Mouse (Mus musculus) layer of hippocampus, postnatal 14 days (tissue): ENCODE measurements at regions not wholly inside any gene's neighbourhood (a gene's known extent, or its start where the extent isn't known, plus 50 kb on each side); places are given as distances from the start of the nearest gene placed in this dataset.

Experiments used
- DNase-seq, 2 experiments: peaks; one replicate each; pipeline ENCODE4 v3.0.0; 2021 to 2022; ENCODE audit warnings: low spot score in 2 of 2, mixed read lengths in 1 of 2

GRCm38 (mm10) chr10:117556027-117556789, 73.1 kb upstream of the Cpm start:
- DNase-seq, result no peak

DNA sequence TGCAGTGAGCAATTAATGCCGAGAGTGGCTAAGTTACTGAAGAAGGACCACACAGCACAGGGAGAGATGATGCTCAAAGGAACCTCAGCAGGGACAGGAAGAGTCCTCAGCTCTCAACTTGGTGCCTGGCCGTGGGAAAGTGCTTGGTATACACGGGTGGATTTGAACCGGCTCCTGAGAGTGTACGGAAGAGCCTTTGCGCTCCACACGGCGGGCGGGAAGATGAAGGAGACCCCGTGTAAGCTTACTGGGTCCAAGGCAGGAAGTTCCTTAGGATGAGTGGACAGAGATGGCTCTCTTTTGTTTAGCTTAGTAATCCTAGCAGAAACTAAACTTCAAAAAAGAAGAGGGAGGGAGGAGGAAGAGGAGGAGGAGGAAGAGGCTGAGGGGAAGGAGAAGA, 73.8 kb upstream of the Cpm start:
- DNase-seq, result no peak

DNA sequence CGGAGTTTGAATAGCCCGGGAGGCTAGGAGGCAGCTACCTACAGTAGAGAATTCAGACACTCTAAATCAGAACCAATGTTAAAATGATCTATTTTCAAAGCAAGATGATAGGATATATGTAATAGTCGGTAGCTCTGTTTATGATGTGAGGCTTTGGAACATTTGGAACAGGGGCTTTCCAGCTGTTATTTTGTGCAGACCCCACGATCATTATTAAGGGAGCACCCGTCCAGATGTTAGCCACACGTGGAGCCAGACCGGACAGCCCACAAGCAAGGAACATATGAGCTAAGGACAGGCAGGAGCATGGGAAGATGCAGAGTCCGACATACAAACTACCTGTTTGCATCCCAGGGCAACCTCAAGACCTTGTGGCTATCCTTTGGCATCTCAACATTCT, 74.3 kb upstream of the Cpm start:
- no peak for DNase-seq

GRCm38 (mm10) chr10:117554533-117554932, 74.8 kb upstream of the Cpm start:
- DNase-seq, result no peak

- no peak for DNase-seq
Observed at GRCm38 (mm10) chr10:117553211-117554186, 75.8 kb upstream of the Cpm start.

GRCm38 (mm10) chr10:117552049-117552652, 77.1 kb upstream of the Cpm start:
- DNase-seq, result no peak

DNA sequence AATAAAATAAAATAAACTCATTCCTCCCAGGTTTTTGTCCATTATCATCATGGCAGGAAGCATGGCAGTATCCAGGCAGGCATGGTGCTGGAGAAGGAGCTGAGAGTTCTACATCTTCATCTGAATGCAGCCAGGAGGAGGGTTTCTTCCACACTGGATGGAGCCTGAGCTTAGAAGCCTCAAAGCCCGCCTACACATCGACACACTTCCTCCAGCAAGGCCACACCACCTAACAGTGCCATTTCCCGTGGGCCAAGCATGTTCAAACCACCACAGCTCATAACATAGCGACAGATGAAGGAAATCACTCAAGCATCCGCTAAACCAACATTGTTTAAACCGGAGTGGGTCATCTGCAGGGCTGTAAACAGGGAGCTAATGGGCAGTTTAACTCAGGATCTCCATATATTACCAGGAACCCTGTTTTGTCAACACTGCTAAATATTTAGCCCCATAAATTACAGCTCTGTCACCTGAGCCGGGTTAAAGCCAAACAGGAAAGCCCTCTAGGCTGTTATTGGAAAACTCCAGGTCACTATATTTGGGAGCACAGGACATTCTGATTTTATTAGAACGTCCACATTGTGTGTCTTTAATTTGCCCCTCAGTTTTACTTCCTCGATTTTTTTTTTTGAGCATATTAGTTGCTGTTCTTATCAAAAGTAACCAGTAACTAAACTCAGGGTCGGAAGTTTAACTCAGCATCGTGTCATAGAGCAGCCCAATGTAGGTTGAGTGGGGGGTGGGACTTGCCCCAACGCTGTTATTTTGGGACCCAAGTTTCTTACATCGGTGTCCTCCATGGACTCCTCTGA, 77.9 kb upstream of the Cpm start:
- DNase-seq, result no peak

DNA sequence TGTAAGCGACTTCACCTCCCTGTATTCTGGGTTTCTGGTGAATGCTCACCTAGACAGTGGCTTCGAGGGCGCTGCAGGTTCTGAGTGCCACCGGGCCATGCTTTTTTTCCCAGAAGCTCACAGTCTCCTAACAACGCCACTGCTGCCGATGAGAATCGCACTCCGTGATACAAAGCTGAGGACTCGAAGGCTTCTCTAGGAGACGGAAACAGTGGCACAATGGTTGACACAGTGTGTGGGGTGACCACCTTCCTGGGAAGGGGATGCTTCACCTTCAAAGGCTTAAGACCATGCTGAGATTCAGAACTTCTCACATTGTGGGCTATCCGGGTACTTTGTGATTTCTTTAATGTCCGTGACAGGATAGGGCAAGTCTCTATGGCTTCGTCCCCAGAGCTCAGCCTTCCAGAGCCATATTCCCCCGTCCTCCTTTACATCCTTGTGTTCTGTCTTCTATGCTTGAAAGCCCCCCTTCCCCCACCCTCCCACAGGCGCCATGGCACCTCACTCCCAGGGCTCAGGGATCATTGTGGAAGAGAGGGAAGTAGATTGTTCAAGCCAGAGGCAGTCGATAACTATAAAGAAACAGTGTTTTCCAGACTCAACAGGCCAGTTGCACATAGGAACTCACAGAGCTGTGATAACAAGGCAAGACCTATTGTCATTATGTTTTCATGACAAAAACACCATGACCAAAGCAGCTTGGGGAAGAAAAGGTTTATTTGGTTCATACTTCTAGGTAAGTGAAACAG, 79.3 kb upstream of the Cpm start:
- DNase-seq, result no peak

DNA sequence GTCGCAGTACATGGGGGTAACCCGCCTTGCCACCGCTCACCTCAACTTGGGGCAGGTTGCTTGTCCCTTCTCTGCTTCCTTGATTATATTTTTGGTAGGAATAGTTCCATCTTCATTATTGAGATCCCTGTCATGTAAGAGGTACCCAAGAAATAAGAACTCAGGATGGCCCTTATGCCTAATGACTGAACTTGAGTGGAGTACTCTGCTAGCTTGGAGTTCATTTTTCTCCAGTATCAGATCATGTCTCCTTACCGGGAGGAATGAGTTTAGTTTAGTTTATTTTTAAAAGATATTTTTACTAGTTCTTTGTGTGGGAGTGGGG, 79.8 kb upstream of the Cpm start:
- no peak for DNase-seq

DNA sequence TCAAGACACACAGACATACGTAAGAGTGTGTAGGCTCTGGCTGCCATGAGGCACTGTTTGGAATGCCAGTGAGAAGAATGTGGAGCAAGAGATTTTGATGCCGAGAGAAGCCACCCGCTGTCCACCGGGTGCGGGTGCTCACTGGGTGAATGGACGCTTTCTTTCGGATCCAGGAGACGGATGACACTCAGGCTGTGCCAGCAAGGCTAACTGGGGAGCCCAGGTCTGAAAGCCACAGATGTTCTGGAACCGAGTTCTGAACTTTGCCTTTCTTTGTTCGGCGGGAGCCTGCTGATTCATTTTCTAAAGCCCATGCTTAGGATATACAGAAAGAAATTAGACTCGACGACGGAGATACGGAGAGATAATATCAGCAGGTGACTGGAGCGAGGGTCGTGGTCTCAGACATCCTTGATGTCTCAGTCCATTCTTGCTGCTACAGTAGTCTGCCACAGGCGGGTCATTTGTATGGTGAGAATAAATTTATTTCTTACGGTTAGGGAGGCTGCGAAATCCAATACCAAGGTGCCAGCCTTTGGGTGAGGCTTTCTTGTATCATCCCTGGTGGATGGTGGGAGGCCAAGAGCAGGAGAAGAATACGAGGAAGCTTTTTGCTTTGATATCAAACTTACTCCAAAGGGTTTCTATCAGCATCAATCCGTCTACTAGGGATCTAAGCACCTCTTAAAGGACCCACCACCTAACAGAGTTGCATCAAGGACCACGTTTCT, 80.4 kb upstream of the Cpm start:
- DNase-seq, result no peak

DNA sequence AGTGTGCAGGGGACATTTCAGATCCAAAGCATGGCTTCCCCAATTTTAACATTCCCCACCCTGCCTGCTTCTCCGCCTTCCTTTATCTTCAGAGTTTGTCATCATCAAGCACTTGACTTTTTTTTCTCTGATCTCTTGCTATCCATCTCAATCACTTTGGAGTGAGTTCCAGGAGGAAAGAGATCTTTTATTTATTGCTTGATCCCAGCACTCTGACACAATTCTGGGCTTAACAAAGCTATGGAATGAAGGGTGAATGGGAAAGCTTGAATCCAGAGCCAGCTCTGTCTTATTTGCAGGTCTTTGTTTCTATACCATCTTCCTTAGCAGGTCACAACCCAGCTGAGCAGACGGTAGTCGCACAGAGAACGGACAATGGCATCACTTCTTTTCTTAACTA, 81.0 kb upstream of the Cpm start:
- no peak for DNase-seq

GRCm38 (mm10) chr10:117547275-117547674, 82.0 kb upstream of the Cpm start:
- DNase-seq, result no peak

DNA sequence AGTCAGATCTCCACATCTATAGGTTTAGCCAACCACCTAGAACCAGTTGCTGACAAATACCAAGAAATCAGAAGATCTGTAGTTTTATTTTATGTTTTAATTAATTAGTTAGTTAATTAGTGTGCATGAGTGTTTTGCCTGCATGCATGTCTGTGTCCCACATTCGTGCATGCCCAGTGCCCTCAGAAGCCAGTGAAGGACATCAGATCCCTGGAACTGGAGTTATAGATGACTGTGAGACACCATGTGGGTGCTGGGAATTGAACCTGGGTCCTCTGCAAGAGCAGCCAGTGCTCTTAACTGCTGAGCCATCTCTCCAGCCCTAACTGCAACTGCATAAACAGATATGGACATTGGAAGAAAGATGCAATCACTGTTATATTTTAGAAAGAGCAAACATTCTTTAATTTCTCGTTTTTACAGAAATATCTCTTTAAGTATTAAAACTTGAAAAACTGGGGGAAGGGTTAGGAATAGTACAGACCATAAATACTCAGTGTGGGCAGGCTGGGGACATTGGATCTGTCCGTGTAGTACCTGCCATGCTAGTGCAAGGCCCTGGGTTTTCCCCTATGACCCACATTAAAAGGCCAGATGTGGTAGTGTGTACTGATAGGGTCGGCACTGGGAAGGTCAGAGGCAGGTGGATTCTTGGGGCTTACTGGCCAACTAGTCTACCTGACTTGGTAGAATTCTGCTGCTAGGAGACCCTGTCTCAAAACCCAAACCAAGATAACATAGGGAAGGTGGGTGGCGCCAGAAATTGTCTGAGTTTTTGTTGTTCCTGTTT, 83.3 kb upstream of the Cpm start:
- no peak for DNase-seq

GRCm38 (mm10) chr10:117544680-117545546, 84.4 kb upstream of the Cpm start:
- no peak for DNase-seq

DNA sequence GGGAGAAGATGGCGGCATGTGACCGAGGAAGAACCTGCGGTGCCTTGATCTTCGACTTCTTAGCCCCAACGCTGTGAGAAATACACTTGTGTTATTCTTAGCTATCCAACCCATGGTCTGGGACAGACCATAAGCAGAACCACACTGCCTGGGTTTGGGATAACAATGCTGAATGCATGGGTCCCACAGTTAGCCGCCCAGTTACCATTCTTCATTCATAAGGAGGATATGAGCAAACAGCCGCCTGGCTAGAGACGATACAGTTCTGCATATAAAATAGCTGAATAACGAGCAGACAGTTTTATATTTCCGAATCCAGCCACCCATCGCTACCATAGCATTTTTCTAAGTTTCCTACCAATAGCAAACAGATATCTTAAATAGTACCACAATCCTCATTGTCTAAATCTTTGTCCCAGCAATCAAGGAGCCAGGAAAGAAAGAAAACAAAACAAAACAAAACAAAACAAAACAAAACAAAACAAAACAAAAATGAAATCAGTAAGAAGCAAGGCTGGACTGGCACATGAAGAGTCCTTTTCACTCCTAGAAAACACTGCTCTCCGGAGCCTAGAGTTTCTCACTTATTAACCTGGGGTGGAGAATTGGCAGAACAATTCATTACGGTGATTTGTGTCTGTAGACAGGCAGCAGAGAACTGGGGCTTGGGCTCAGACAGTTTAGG, 85.2 kb upstream of the Cpm start:
- DNase-seq, result no peak

GRCm38 (mm10) chr10:117543696-117543950, 85.7 kb upstream of the Cpm start:
- no peak for DNase-seq

DNA sequence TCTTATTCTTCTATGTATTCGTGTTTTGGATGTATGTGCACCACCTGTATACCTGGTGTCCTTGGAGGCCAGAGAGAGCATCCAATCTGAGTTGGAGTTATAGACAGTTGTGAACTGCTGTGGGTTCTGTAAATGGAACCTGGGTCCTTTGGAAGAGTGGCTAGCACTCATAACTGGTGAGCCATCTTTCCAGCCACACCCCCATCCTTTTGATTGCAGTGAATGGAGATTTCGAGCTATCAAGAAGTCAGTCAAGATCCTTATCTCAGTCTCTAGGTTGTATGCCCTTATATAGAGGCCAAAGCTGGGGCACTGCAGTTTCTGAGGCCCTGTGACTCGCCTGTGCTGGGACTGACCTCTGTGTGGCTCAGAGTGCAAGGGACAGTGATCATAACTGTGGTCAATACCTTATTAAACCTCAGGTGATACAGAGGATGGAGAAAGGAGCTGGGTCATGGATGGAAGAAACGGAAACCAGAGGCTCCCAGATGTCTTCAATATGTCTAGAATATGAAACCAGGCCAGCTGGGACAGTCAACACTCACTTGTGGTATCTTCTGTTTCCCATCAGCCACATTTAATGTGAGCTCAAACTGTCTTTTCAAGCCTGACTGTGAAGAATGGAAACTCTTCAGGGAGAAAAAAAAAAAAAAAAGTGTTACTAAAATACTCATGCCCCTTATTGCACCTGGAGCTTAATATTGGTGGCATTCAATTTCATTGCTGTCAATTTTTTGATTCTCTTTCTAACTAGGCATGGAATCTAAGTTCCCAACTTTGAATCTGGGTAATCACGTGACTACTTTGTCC, 86.2 kb upstream of the Cpm start:
- DNase-seq, result no peak
